13 mouse cellular contexts compared by ENCODE assay signal in the genomic region with DNA sequence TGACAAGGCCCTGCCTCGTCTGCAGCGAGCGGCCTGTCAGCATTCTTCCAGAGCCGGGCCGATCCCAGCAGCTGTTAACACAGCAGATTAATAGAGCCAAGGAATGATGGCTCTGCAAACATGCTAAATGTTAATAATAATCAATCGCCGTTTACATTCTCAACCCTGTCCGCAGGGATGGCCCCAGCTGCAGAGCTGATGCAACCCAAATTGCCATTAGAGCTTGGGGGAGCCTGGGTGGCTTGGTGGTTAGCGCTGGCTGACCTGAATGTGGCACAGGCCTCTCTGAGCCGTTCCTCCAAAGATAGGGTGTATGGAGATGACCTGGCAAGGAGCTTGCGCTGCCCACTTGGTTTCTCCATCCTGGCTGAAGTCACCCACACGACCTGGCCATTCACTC.
"Had no signal": no experiment of that assay in that cellular context is flagged by ENCODE, and none has a peak within 500 bp of the region (broad histone marks: within the 10 kb centered on the region; RNA-seq: fewer than 3 reads in every experiment).

No protein-coding gene starts in this region.

- ATAC-seq: midbrain, embryonic 15.5 days had no signal

- H3K27me3 ChIP-seq: liver, embryonic 12.5 days had no signal

- H3K27ac ChIP-seq: limb, embryonic 15.5 days; lung, embryonic 15.5 days; midbrain, embryonic 15.5 days; neural tube, embryonic 15.5 days had no signal

- H3K36me3 ChIP-seq: limb, embryonic 15.5 days; liver, embryonic 12.5 days; lung, embryonic 15.5 days; midbrain, embryonic 15.5 days; neural tube, embryonic 15.5 days had no signal

- H3K4me3 ChIP-seq: limb, embryonic 15.5 days; liver, embryonic 12.5 days; lung, embryonic 15.5 days; midbrain, embryonic 15.5 days; neural tube, embryonic 15.5 days had no signal

- DNase-seq: kidney, adult 2 months; kidney, postnatal 25 days; layer of hippocampus, adult 9-11 months; layer of hippocampus, postnatal 36 days; right cerebral cortex, adult 18-20 months; right cerebral cortex, postnatal 25 days; thymus, adult 18-20 months; thymus, postnatal 14 days had no signal

- H3K4me2 ChIP-seq: limb, embryonic 15.5 days; lung, embryonic 15.5 days; midbrain, embryonic 15.5 days; neural tube, embryonic 15.5 days had no signal

- H3K9me3 ChIP-seq: limb, embryonic 15.5 days; liver, embryonic 12.5 days; lung, embryonic 15.5 days; midbrain, embryonic 15.5 days; neural tube, embryonic 15.5 days had no signal

- H3K9ac ChIP-seq: limb, embryonic 15.5 days; liver, embryonic 12.5 days; lung, embryonic 15.5 days; midbrain, embryonic 15.5 days; neural tube, embryonic 15.5 days had no signal
